Mouse (Mus musculus) monocyte, adult 5-6 weeks (primary cell): ENCODE data around the gene Olfr324. TPM values are rescaled to one million over a fixed set of nuclear protein-coding genes. Genes with fewer than 3 reads are reported as not detected.

ENCODE experiments used
- ATAC-seq: fragments of 153-309, 156-312 bp; replicated peaks from 2 replicates; pipeline ENCODE4 v1.8.0; 2017; ENCODE audit warnings: mild to moderate bottlenecking; ENCODE audit not compliant: low TSS enrichment, insufficient number of reproducible peaks, severe bottlenecking, poor library complexity, low FRiP score
- total RNA-seq: library from RNA; stranded (forward); fragments of 200-1000, 200-491, 200-594 nt; gene quantifications from 3 replicates; pipeline ENCODE4 v1.2.3, GENCODE M21; 2017

The Olfr324 gene
- not detected in 3 replicates for total RNA-seq

GRCm38 (mm10) chr11:58594814-58595213, at the start of gene Olfr324:
Olfr324 (plus strand) TSS chr11:58595114.
- ATAC-seq = no peak

DNA sequence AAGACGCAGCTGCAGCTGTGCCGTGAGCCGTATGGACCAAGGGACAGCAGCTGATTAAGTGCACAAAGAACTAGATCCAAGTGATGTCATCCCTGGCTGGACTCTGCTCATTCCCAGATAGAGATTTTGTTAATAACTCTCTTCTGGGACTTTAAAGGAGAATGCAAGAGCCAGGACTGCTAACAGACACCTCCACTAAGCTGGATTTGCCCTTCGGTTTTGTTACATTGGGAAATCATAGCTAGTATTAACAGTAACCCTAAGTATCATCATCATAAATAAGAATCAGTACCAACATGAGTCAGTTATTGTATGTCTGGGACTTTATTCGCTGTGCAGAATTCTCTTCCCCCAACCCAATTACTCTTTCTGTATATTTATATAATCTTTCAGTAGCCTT, 48.6 kb upstream of the Olfr324 start, which contains the start of gene Olfr329-ps:
TSS of gene Olfr329-ps (minus strand) at position 101 of the 400 bp plus-strand sequence.
- ATAC-seq = no peak

- no peak for ATAC-seq
Observed at GRCm38 (mm10) chr11:58555536-58555935, 39.4 kb upstream of the Olfr324 start, which contains the start of gene Olfr328. Olfr328 (minus strand) TSS chr11:58555636.

DNA sequence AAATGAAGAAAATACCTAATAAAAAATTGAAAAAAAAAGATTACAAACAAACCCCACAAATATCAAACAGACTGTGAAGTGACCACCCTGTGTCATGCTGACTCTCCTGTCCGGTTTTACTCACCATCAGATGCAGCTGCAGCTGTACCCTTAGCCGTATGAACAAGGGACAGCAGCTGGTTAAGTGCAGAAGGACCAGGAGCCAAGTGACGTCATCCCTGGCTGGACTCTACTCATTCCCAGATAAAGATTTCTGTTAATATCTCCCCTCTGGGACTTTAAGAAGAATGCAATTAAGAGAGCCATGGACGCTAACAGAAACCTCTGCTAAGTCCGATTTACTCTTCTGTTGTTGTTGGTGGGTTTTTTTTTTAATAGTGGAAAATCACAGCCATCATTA, 24.5 kb upstream of the Olfr324 start, which contains the start of gene Olfr224:
TSS of gene Olfr224 (minus strand) at position 149 of the 400 bp plus-strand sequence.
- no peak for ATAC-seq

- ATAC-seq = no peak
Observed at GRCm38 (mm10) chr11:58577430-58577829, 17.5 kb upstream of the Olfr324 start, which contains the start of gene Olfr325. Olfr325 (plus strand) TSS chr11:58577730.

DNA sequence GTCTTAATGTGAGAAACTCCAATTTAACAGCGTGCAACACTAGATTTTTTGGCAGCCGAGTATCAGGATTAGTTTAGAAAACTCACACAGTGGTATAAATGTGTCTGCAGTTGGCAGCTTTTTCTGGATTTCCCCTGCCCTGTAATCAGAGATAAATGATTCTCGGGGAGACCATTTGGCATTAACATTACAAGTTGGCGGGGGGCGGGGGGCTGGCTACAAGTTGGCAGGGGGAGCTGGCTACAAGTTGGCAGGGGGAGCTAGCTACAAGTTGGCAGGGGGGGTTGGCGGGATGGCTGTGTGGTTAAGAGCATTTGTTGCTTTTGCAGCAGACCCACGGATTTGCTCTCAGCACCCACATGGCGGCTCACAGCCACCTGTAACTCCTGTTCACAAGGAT, 16.3 kb upstream of the Olfr324 start:
- no peak for ATAC-seq

GRCm38 (mm10) chr11:58587898-58588348, 7.0 kb upstream of the Olfr324 start:
- no peak for ATAC-seq

- no peak for ATAC-seq
Observed at GRCm38 (mm10) chr11:58588620-58589250, 6.2 kb upstream of the Olfr324 start.

DNA sequence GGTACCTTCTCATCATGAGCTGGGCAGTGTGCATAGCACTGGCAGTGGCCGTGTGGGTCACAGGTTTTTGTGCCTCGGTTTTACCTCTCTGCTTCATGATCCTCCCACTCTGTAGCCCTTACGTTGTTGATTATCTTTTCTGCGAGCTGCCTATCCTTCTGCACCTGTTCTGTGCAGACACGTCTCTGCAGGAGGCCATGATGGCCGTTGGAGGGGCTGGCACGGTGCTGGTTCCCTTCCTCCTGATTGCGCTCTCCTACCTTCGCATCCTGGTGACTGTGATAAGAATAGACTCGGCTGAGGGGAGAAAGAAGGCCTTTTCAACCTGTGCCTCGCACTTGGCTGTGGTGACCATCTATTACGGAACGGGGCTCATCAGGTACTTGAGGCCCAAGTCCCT, 2.9 kb downstream of the Olfr324 start:
- no peak for ATAC-seq

DNA sequence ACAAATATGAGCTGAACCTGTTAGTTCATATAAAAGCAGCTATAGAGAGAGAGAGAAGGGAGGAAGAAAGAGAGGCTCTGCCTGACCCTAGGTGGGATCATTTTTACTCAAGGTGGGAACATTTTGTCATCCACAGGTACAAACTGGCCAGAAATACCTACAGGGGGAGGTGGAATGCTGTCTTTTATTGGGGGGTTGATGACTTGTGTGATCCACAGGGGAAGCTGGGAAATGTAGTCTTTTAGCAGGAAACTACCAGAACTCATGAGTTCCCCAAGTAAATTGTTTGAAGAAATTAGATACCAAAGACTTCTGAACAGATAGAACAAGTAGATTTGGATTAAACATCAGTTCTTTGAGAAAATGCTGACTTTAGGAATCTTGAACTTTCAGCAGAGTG, 7.1 kb downstream of the Olfr324 start:
- ATAC-seq = no peak

- ATAC-seq = no peak
Observed at GRCm38 (mm10) chr11:58602800-58603560, 8.1 kb downstream of the Olfr324 start.

DNA sequence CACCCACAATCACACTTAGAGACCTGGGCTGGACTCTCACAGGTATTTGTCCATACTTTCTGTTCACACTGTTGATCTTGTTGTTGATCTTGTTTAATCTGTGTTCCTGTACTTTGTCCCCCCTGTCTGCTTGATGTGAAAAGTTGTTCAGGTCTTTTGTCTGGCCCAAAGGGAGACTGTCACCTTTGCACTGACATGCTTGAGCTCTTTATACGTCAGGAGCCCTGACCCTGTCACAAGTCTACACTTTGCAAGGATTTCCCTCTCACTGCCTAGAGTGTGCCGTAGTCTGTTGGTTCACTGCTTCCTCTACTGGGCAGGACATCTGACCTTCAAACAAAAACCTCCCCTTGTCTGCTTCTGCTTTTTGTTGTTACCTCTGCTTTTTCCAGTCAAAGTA, 9.8 kb downstream of the Olfr324 start:
- no peak for ATAC-seq

DNA sequence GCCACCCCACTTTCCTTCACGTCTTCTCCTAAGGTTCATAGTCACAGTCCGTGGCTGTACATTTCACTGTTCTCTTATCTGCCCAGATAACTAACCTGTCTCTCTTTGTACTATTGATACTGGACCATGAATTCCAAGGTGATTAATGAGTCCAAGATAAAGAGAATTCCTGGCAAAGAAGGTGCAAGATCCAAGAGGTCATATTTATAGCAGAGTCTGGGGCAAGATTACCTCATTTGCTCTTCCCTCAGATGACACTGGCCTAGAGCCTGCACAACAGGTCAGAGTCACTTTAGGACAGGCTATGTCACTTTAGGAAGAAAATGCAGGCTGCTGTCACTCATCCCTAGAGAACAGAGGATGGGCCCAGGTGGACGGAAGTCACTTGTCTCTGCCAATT, 10.3 kb downstream of the Olfr324 start:
- ATAC-seq = no peak

DNA sequence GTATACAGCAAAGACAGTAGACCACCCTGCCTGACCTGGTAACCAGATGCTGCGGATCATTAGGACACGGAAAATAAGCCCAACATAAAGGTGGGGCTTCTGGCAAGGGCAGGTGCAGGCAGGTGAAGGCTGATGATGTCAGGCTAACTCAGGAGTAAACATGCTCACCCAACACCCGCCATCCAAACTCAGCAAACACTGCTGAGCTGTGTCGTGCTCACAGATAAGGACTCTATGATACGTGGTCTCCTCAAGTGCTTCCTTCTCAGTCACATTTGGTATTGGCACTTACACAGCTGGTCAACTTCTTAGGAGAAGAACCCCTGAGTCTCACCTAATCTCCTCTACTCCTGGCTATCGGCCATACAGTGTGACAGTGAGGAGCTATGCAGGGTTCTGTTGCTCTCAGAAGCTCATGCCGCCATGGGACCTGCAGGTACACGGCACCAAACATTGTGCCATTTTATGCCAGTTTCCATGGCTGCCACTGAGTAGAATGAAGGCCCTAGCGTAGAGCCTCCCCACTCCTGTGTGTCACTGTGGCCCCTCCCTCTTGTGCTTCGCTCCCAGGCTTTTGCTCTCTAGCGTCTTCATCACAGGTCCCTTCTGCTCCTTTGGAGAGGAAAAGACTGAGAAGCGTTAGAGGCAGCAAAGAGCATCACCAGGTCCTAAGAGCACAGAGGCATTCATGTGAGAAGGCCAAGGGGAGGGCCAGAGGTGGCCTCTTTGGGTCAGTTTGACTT, 11.4 kb downstream of the Olfr324 start:
- no peak for ATAC-seq

DNA sequence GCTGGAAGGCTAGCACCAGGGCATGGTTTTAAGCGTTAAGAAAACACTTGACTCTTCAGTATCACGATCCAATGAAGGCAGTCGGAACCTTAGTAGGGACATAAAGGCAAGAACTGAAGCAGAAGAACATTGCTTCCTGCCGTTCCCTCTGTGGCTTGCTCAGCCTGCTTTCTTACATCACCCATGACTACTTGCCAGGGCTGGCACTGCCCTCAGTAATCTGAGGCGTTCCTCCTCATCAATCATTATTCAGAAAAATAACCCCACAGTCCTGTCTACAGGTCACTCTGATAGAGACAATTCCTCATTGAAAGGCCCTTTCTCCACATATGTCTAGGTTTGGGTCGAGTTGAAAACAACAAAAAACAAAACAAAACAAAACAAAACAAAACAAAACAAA, 12.1 kb downstream of the Olfr324 start:
- ATAC-seq = no peak

DNA sequence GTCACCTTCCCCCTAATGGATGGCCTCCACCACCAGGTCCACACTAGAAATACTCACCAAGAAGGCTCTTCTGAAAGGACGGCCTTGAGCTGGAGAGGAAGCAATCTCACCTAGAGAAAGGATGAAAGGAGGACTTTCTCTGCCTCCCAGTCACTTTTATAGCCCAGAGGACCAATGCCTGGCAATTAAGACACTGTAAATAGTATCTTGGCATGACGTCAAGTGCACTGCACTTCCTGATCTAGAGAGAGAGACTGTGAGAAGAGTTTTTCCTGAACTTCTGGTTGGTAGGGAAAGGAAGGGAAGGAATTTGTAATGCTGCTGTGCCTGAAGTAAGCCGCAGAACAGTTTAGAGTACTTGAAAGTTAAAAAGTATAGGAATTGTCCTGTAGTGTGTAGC, 18.4 kb downstream of the Olfr324 start:
- no peak for ATAC-seq

DNA sequence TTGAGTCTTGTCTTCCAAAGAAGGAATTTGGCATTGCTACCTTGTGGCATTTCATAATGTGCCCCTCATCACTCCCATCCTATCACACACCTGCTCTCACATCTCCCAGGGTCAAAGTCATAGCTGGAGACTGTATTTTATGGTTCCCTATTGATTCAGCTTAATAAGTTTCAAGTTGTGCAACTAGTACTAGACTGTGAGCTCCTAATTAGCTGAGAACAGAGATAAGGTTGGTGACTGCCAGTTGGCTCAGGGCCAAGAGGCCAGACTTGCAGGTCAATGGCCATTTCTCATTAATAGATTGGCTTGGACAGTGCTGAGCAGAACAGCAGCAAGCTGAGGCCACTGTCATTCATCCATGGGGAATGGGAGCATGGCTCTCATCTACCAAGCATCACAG, 19.6 kb downstream of the Olfr324 start:
- no peak for ATAC-seq

DNA sequence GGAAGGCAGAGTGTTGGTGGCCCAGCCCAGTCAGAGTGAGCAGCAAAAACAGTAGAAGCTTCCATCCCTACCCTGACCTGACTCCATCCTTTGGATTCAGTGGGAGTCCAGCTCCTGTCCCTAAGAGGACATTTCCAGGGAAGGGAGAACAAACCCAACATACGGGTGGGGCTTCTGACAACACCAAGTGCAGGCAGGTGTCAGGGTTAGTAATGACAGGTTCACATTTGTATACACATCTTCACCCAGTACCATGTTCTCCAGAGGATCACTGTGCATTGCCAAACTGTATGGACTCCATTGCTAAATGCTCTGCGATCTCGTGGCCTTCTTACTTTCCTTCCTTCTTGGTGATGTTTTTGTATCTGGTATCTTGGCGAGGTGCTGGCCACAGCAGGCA, 21.1 kb downstream of the Olfr324 start, which contains the start of gene 2210407C18Rik:
TSS of gene 2210407C18Rik (minus strand) at position 101 of the 400 bp plus-strand sequence.
- ATAC-seq = no peak

GRCm38 (mm10) chr11:58618369-58618768, 23.5 kb downstream of the Olfr324 start:
- no peak for ATAC-seq
